Mouse (Mus musculus) urinary bladder, postnatal 14 days (tissue): ENCODE measurements around the gene Wdr70.
"Not testable (repeated sequence)": the region's sequence is repeated elsewhere in the genome, so short reads cannot be mapped to it uniquely, and the experiment has no call there.

Experiments used
- DNase-seq: peaks from one replicate; pipeline ENCODE4 v3.0.0; 2021; ENCODE audit warnings: low spot score

The Wdr70 gene

GRCm38 (mm10) chr15:8098774-8099749, at the start of gene Wdr70:
Gene Wdr70, minus strand, starts transcription at chr15:8099209.
- DNase-seq = peak; percentile 97

- no peak for DNase-seq
These were observed 36.6 kb upstream of the Wdr70 start for GRCm38 (mm10) chr15:8135606-8136005.

GRCm38 (mm10) chr15:8131761-8132160, 32.8 kb upstream of the Wdr70 start:
- DNase-seq = no peak

GRCm38 (mm10) chr15:8131268-8131667, 32.3 kb upstream of the Wdr70 start:
- no peak for DNase-seq

- DNase-seq = no peak
These were observed 30.3 kb upstream of the Wdr70 start for GRCm38 (mm10) chr15:8129281-8129680.

- DNase-seq = no peak
These were observed 10.8 kb upstream of the Wdr70 start for GRCm38 (mm10) chr15:8109782-8110181.

GRCm38 (mm10) chr15:8108966-8109743, 10.1 kb upstream of the Wdr70 start, which contains the start of gene Nup155:
Gene Nup155, plus strand, starts transcription at chr15:8109273.
- peak; percentile 93 for DNase-seq

GRCm38 (mm10) chr15:8108360-8108965, 9.5 kb upstream of the Wdr70 start:
- DNase-seq = no peak

- not testable (repeated sequence) for DNase-seq
These were observed 3.0 kb upstream of the Wdr70 start for GRCm38 (mm10) chr15:8101975-8102542.

GRCm38 (mm10) chr15:8097853-8098252, 1.2 kb downstream of the Wdr70 start:
- peak; percentile 57 for DNase-seq

GRCm38 (mm10) chr15:8092668-8093067, 6.3 kb downstream of the Wdr70 start:
- not testable (repeated sequence) for DNase-seq

GRCm38 (mm10) chr15:8090685-8091084, 8.3 kb downstream of the Wdr70 start:
- no peak for DNase-seq

- no peak for DNase-seq
These were observed 10.3 kb downstream of the Wdr70 start for GRCm38 (mm10) chr15:8088715-8089114.

GRCm38 (mm10) chr15:8087293-8087692, 11.7 kb downstream of the Wdr70 start:
- no peak for DNase-seq

- DNase-seq = no peak
These were observed 16.9 kb downstream of the Wdr70 start for GRCm38 (mm10) chr15:8082139-8082538.

- not testable (repeated sequence) for DNase-seq
These were observed 25.9 kb downstream of the Wdr70 start for GRCm38 (mm10) chr15:8073159-8073558.

- DNase-seq = no peak
These were observed 33.8 kb downstream of the Wdr70 start for GRCm38 (mm10) chr15:8065221-8065620.

GRCm38 (mm10) chr15:8051177-8051576, 47.8 kb downstream of the Wdr70 start:
- no peak for DNase-seq

- no peak for DNase-seq
These were observed 59.2 kb downstream of the Wdr70 start for GRCm38 (mm10) chr15:8039834-8040233.

- DNase-seq = no peak
These were observed 60.6 kb downstream of the Wdr70 start for GRCm38 (mm10) chr15:8038457-8038856.

- DNase-seq = no peak
These were observed 61.2 kb downstream of the Wdr70 start for GRCm38 (mm10) chr15:8037825-8038224.

- no peak for DNase-seq
These were observed 67.8 kb downstream of the Wdr70 start for GRCm38 (mm10) chr15:8031211-8031610.
